Mouse (Mus musculus): ENCODE measurements around the gene Lrpprc. TPM values are rescaled to one million over a fixed set of nuclear protein-coding genes. Genes with fewer than 3 reads are reported as not detected.
"Not testable (repeated sequence)": the region's sequence is repeated elsewhere in the genome, so short reads cannot be mapped to it uniquely, and the experiment has no call there.

The Lrpprc gene
- polyA plus RNA-seq (2015; fragmentation: Nextera tagmentation; extraction: Ambion mirVana): 41.1 and 44.8 TPM in 2 replicates

GRCm38 (mm10) chr17:84790447-84791098 lies at the start of gene Lrpprc:
Lrpprc (minus strand) TSS chr17:84790789.
- Histone ChIP-seq H3K4me1 (peaks cover 19% of the 10 kb centered on the region), H3K9me3 (no peaks in the 10 kb centered on the region), H3K27me3 (no peaks in the 10 kb centered on the region), H3K4me3 (peak within 1 kb of the TSS; percentile 99), H3K27ac (peak within 1 kb of the TSS; percentile 75), H3K4me2 (peak within 1 kb of the TSS; percentile 95), H3K9ac (peak within 1 kb of the TSS; percentile 95), H3K36me3 (peaks cover 6% of the 10 kb centered on the region; the same call in 1 of the 2 replicates)
- ATAC-seq (ENCODE audit: insufficient number of reproducible peaks, insufficient read depth, low FRiP score, low TSS enrichment, low read depth): peak; percentile 96
- under 1% methylated on average over 51 of the region's 51 CpGs for WGBS

- Histone ChIP-seq H3K27ac (no peak overlapping the region), H3K9me3 (no peaks in the 10 kb centered on the region), H3K27me3 (no peaks in the 10 kb centered on the region), H3K9ac (no peak overlapping the region), H3K4me2 (no peak overlapping the region), H3K4me1 (no peaks in the 10 kb centered on the region), H3K36me3 (no peaks in the 10 kb centered on the region), H3K4me3 (no peak overlapping the region)
- 3% methylated on average over 3 of the region's 3 CpGs for WGBS
- no peak for ATAC-seq (ENCODE audit: insufficient number of reproducible peaks, insufficient read depth, low FRiP score, low TSS enrichment, low read depth)
These were observed 47.2 kb upstream of the Lrpprc start for GRCm38 (mm10) chr17:84837780-84838179.

GRCm38 (mm10) chr17:84835249-84835648 lies 44.7 kb upstream of the Lrpprc start:
- no peaks in the 10 kb centered on the region for H3K9me3 ChIP-seq
- H3K4me3 ChIP-seq: no peak overlapping the region
- H3K9ac ChIP-seq: no peak overlapping the region
- H3K4me2 ChIP-seq: no peak overlapping the region
- H3K27me3 ChIP-seq: no peaks in the 10 kb centered on the region
- H3K27ac ChIP-seq: no peak overlapping the region
- ATAC-seq (ENCODE audit: insufficient number of reproducible peaks, insufficient read depth, low FRiP score, low TSS enrichment, low read depth): no peak
- H3K36me3 ChIP-seq: no peaks in the 10 kb centered on the region
- H3K4me1 ChIP-seq: no peaks in the 10 kb centered on the region
- WGBS: 72% methylated on average over 9 of the region's 9 CpGs

GRCm38 (mm10) chr17:84832346-84832745 lies 41.8 kb upstream of the Lrpprc start:
- Histone ChIP-seq H3K27ac (no peak overlapping the region), H3K9ac (no peak overlapping the region), H3K9me3 (no peaks in the 10 kb centered on the region), H3K4me3 (no peak overlapping the region), H3K27me3 (no peaks in the 10 kb centered on the region), H3K36me3 (no peaks in the 10 kb centered on the region), H3K4me2 (no peak overlapping the region), H3K4me1 (no peaks in the 10 kb centered on the region)
- no peak for ATAC-seq (ENCODE audit: insufficient number of reproducible peaks, insufficient read depth, low FRiP score, low TSS enrichment, low read depth)
- 49% methylated on average over 8 of the region's 8 CpGs for WGBS

- Histone ChIP-seq H3K27me3 (no peaks in the 10 kb centered on the region), H3K4me1 (no peaks in the 10 kb centered on the region), H3K4me3 (no peak overlapping the region), H3K9ac (no peak overlapping the region), H3K36me3 (no peaks in the 10 kb centered on the region), H3K9me3 (no peaks in the 10 kb centered on the region), H3K4me2 (no peak overlapping the region), H3K27ac (no peak overlapping the region)
- no peak for ATAC-seq (ENCODE audit: insufficient number of reproducible peaks, insufficient read depth, low FRiP score, low TSS enrichment, low read depth)
- 93% methylated on average over 6 of the region's 6 CpGs for WGBS
These were observed 37.7 kb upstream of the Lrpprc start for GRCm38 (mm10) chr17:84828301-84828700.

- Histone ChIP-seq H3K9ac (no peak overlapping the region), H3K27ac (no peak overlapping the region), H3K4me1 (no peaks in the 10 kb centered on the region), H3K9me3 (no peaks in the 10 kb centered on the region), H3K4me2 (no peak overlapping the region), H3K4me3 (no peak overlapping the region), H3K36me3 (no peaks in the 10 kb centered on the region), H3K27me3 (no peaks in the 10 kb centered on the region)
- ATAC-seq (ENCODE audit: insufficient number of reproducible peaks, insufficient read depth, low FRiP score, low TSS enrichment, low read depth): no peak
- 10% methylated on average over 4 of the region's 4 CpGs for WGBS
These were observed 30.0 kb upstream of the Lrpprc start for GRCm38 (mm10) chr17:84820603-84821002.

- WGBS: 82% methylated on average over 5 of the region's 5 CpGs
- Histone ChIP-seq H3K4me3 (no peak overlapping the region), H3K4me1 (no peaks in the 10 kb centered on the region), H3K9ac (no peak overlapping the region), H3K27me3 (no peaks in the 10 kb centered on the region), H3K4me2 (no peak overlapping the region), H3K36me3 (no peaks in the 10 kb centered on the region), H3K9me3 (no peaks in the 10 kb centered on the region), H3K27ac (no peak overlapping the region)
- ATAC-seq (ENCODE audit: insufficient number of reproducible peaks, insufficient read depth, low FRiP score, low TSS enrichment, low read depth): no peak
These were observed 27.8 kb upstream of the Lrpprc start for GRCm38 (mm10) chr17:84818390-84818789.

GRCm38 (mm10) chr17:84816014-84816461 lies 25.4 kb upstream of the Lrpprc start:
- no peaks in the 10 kb centered on the region for H3K27me3 ChIP-seq
- no peak overlapping the region for H3K9ac ChIP-seq
- H3K36me3 ChIP-seq: no peaks in the 10 kb centered on the region
- H3K4me1 ChIP-seq: no peaks in the 10 kb centered on the region
- WGBS: 77% methylated on average over 9 of the region's 9 CpGs
- H3K9me3 ChIP-seq: no peaks in the 10 kb centered on the region
- H3K4me3 ChIP-seq: no peak overlapping the region
- ATAC-seq (ENCODE audit: insufficient number of reproducible peaks, insufficient read depth, low FRiP score, low TSS enrichment, low read depth): no peak
- no peak overlapping the region for H3K4me2 ChIP-seq
- H3K27ac ChIP-seq: no peak overlapping the region

GRCm38 (mm10) chr17:84814905-84815304 lies 24.3 kb upstream of the Lrpprc start:
- no peak overlapping the region for H3K27ac ChIP-seq
- WGBS: 74% methylated on average over 7 of the region's 7 CpGs
- ATAC-seq (ENCODE audit: insufficient number of reproducible peaks, insufficient read depth, low FRiP score, low TSS enrichment, low read depth): no peak
- H3K36me3 ChIP-seq: no peaks in the 10 kb centered on the region
- H3K4me2 ChIP-seq: no peak overlapping the region
- no peaks in the 10 kb centered on the region for H3K4me1 ChIP-seq
- H3K9ac ChIP-seq: no peak overlapping the region
- no peaks in the 10 kb centered on the region for H3K27me3 ChIP-seq
- no peaks in the 10 kb centered on the region for H3K9me3 ChIP-seq
- no peak overlapping the region for H3K4me3 ChIP-seq

GRCm38 (mm10) chr17:84814192-84814591 lies 23.6 kb upstream of the Lrpprc start:
- ATAC-seq (ENCODE audit: insufficient number of reproducible peaks, insufficient read depth, low FRiP score, low TSS enrichment, low read depth); H3K4me3 ChIP-seq: not testable (repeated sequence)

GRCm38 (mm10) chr17:84792006-84792405 lies 1.4 kb upstream of the Lrpprc start:
- no peak for ATAC-seq (ENCODE audit: insufficient number of reproducible peaks, insufficient read depth, low FRiP score, low TSS enrichment, low read depth)
- Histone ChIP-seq H3K4me1 (peaks cover 19% of the 10 kb centered on the region), H3K4me2 (peak overlapping the region; percentile 95)

More at GRCm38 (mm10) chr17:84814192-84814591, 23.6 kb upstream of the Lrpprc start:
- H3K9ac ChIP-seq, H3K9me3 ChIP-seq, H3K4me1 ChIP-seq, H3K27ac ChIP-seq, H3K4me2 ChIP-seq, H3K27me3 ChIP-seq, H3K36me3 ChIP-seq: not testable (repeated sequence)
- WGBS: 84% methylated on average over 14 of the region's 14 CpGs

GRCm38 (mm10) chr17:84791156-84791555 lies 567 bp upstream of the Lrpprc start:
- peak overlapping the region; percentile 75 for H3K27ac ChIP-seq
- H3K9ac ChIP-seq: peak overlapping the region; percentile 95
- H3K36me3 ChIP-seq: peaks cover 6% of the 10 kb centered on the region; the same call in 1 of the 2 replicates
- H3K4me1 ChIP-seq: peaks cover 19% of the 10 kb centered on the region
- no peaks in the 10 kb centered on the region for H3K9me3 ChIP-seq
- H3K4me2 ChIP-seq: peak overlapping the region; percentile 95
- no peak for ATAC-seq (ENCODE audit: insufficient number of reproducible peaks, insufficient read depth, low FRiP score, low TSS enrichment, low read depth)
- WGBS: 6% methylated on average over 8 of the region's 8 CpGs
- H3K27me3 ChIP-seq: no peaks in the 10 kb centered on the region
- H3K4me3 ChIP-seq: peak overlapping the region; percentile 99

More at GRCm38 (mm10) chr17:84792006-84792405, 1.4 kb upstream of the Lrpprc start:
- H3K27me3 ChIP-seq: no peaks in the 10 kb centered on the region
- 78% methylated on average over 5 of the region's 5 CpGs for WGBS
- H3K27ac ChIP-seq: no peak overlapping the region
- peaks cover 6% of the 10 kb centered on the region; the same call in 1 of the 2 replicates for H3K36me3 ChIP-seq
- no peak overlapping the region for H3K4me3 ChIP-seq
- H3K9me3 ChIP-seq: no peaks in the 10 kb centered on the region
- H3K9ac ChIP-seq: no peak overlapping the region

Data from embryonic facial prominence, embryonic 13.5 days (tissue).